Mouse (Mus musculus) lung, postnatal 36 days (tissue): ENCODE data around the gene Iqcd.

Source experiments
- DNase-seq: peaks from one replicate; pipeline ENCODE4 v3.0.0; 2022; ENCODE audit warnings: mixed read lengths

Gene Iqcd

GRCm38 (mm10) chr5:120588569-120589094 is at the start of gene Iqcd, which contains the start of gene Tpcn1:
TSS of gene Iqcd (plus strand) at chr5:120589016.
TSS of gene Tpcn1 (minus strand) at chr5:120588673.
- peak; percentile 99 for DNase-seq

- no peak for DNase-seq
These were observed 40.5 kb upstream of the Iqcd start for GRCm38 (mm10) chr5:120548236-120548850.

GRCm38 (mm10) chr5:120550137-120550536 is 38.7 kb upstream of the Iqcd start:
- DNase-seq = no peak

GRCm38 (mm10) chr5:120550673-120551072 is 38.1 kb upstream of the Iqcd start:
- DNase-seq = no peak

GRCm38 (mm10) chr5:120555871-120556270 is 32.9 kb upstream of the Iqcd start:
- DNase-seq = no peak

- no peak for DNase-seq
These were observed 30.8 kb upstream of the Iqcd start for GRCm38 (mm10) chr5:120558041-120558440.

- peak; percentile 38 for DNase-seq
These were observed 30.1 kb upstream of the Iqcd start for GRCm38 (mm10) chr5:120558762-120559161.

- DNase-seq = no peak
These were observed 28.6 kb upstream of the Iqcd start for GRCm38 (mm10) chr5:120560129-120560615.

GRCm38 (mm10) chr5:120560616-120561311 is 28.1 kb upstream of the Iqcd start:
- DNase-seq = peak; percentile 66

GRCm38 (mm10) chr5:120562956-120563913 is 25.6 kb upstream of the Iqcd start:
- peak; percentile 70 for DNase-seq

- no peak for DNase-seq
These were observed 24.9 kb upstream of the Iqcd start for GRCm38 (mm10) chr5:120563914-120564311.

- DNase-seq = no peak
These were observed 23.5 kb upstream of the Iqcd start for GRCm38 (mm10) chr5:120565171-120565905.

GRCm38 (mm10) chr5:120566101-120566500 is 22.7 kb upstream of the Iqcd start:
- DNase-seq = peak; percentile 74

- peak; percentile 54 for DNase-seq
These were observed 22.0 kb upstream of the Iqcd start for GRCm38 (mm10) chr5:120566681-120567252.

GRCm38 (mm10) chr5:120567253-120567701 is 21.5 kb upstream of the Iqcd start:
- DNase-seq = peak; percentile 65

GRCm38 (mm10) chr5:120567761-120568211 is 21.0 kb upstream of the Iqcd start:
- no peak for DNase-seq

GRCm38 (mm10) chr5:120568336-120568768 is 20.5 kb upstream of the Iqcd start:
- DNase-seq = no peak

GRCm38 (mm10) chr5:120568964-120569363 is 19.9 kb upstream of the Iqcd start:
- DNase-seq = no peak

GRCm38 (mm10) chr5:120569791-120570190 is 19.0 kb upstream of the Iqcd start:
- no peak for DNase-seq

- DNase-seq = no peak
These were observed 18.4 kb upstream of the Iqcd start for GRCm38 (mm10) chr5:120570289-120570897.
